Mouse (Mus musculus): ENCODE data around the gene Fndc3b. TPM values are rescaled to one million over a fixed set of nuclear protein-coding genes. Genes with fewer than 3 reads are reported as not detected.

Fndc3b gene
- polyA plus RNA-seq, 1 experiment from 2014 or later: 14.9 TPM

DNA sequence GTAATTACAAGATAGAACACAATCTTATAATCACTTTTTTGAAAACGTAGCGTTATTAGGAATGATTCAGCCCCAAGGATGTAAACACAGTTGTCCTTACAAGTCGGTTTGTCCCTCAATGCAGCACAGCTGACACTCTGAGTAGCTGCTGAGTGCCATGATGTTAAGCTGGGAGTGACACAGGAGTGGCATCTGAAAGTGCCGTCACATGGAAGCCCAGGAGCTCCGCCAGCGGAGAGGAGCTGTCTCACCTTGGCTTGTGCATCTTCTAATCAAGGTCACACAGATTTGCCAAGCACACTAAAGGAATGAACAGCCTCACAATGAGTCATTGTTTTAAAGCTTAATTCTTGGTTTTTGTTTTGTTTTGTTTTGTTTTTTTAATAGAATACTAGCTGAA is 68.7 kb downstream of the Fndc3b start:
- ATAC-seq: no peak
- DNase-seq: no peak
- Histone ChIP-seq H3K9me3 (ENCODE audit: low read length) (no peaks in the 10 kb centered on the region), H3K9ac (replicated peaks) (no peak overlapping the region), H3K36me3 (replicated peaks; ENCODE audit: insufficient read depth, low read length) (peaks cover 28% of the 10 kb centered on the region), H3K27ac (ENCODE audit: low read depth) (no peak overlapping the region), H3K4me1 (ENCODE audit: insufficient read depth) (peaks cover 10% of the 10 kb centered on the region), H3K4me2 (ENCODE audit: low read depth, low read length) (no peak overlapping the region), H3K27me3 (ENCODE audit: insufficient read depth, low read length) (no peaks in the 10 kb centered on the region), H3K4me3 (ENCODE audit: low read depth, low read length) (no peak overlapping the region)
- TF ChIP-seq CTCF (IDR thresholded peaks at IDR 0.05; ENCODE audit: low read depth) (no peak), EP300 (IDR thresholded peaks at IDR 0.05; ENCODE audit: low read depth) (no peak)
- WGBS (ENCODE audit: insufficient replicate concordance): 81% methylated on average over 6 of the region's 6 CpGs

DNA sequence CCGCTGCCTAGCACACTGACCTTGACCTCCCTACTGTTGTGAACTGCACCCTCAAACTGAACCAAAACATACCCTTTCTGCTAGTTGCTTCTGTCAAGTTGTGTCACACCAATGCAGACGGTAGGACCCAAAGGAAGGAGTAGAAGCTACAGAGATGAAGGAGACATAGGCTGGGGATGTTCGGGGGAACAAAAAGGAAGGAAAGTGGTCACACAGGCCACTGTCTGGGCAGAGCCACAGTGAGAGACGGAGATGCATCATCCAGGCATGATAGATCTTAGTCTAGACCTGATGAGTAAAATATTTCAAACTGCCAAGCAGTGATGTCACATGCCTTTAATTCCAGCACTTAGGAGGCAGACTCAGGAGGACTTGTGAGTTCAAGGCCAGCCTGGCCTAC is 71.4 kb downstream of the Fndc3b start:
- WGBS (ENCODE audit: insufficient replicate concordance): 70% methylated on average over 4 of the region's 4 CpGs
- peaks cover 28% of the 10 kb centered on the region for H3K36me3 ChIP-seq (replicated peaks; ENCODE audit: insufficient read depth, low read length)
- no peaks in the 10 kb centered on the region for H3K9me3 ChIP-seq (ENCODE audit: low read length)
- H3K9ac ChIP-seq (replicated peaks): no peak overlapping the region
- no peak overlapping the region for H3K27ac ChIP-seq (ENCODE audit: low read depth)
- no peaks in the 10 kb centered on the region for H3K27me3 ChIP-seq (ENCODE audit: insufficient read depth, low read length)
- no peak for DNase-seq
- no peak overlapping the region for H3K4me2 ChIP-seq (ENCODE audit: low read depth, low read length)
- H3K4me3 ChIP-seq (ENCODE audit: low read depth, low read length): no peak overlapping the region
- TF ChIP-seq CTCF (IDR thresholded peaks at IDR 0.05; ENCODE audit: low read depth): no peak
- TF ChIP-seq EP300 (IDR thresholded peaks at IDR 0.05; ENCODE audit: low read depth): no peak
- peak; percentile 49; the same call in 1 of the 2 replicates for ATAC-seq
- H3K4me1 ChIP-seq (ENCODE audit: insufficient read depth): 0 out of 2 replicates have a peak, but pooled peaks cover 3% of the 10 kb centered on the region

DNA sequence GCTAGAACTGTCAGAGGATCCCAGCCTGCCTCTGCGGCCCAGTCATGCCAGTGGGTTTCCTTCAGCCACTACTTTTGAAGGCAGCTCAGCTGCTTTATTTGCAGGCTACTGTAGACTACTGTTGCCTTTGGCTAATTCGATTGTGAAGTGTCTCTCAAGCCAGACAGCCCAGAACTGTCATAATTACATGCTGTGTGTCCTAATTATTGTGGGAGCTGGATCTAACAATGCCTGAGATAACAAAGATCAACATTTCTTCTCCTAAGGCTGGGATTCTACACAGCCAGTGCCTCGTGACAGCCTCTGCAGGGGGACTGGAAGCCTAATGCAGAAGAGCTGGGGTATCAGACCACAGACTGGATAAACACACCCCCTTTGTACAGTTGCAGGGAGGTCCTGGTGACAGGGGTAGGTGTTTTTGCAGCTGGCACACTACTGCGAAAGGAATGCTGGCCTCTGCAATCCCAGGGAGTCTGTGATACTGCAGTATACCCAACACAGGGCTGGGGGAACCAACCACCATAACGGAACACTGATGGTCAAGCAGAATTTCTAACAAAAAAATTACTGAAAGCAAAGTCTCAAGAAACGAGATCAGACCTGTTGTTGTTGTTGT is 74.0 kb downstream of the Fndc3b start:
- DNase-seq (no peak), ATAC-seq (no peak)
- no peak overlapping the region for H3K4me3 ChIP-seq (ENCODE audit: low read depth, low read length)
- WGBS (ENCODE audit: insufficient replicate concordance): 71% methylated on average over 6 of the region's 6 CpGs
- H3K4me1 ChIP-seq (ENCODE audit: insufficient read depth): peaks cover 8% of the 10 kb centered on the region
- no peaks in the 10 kb centered on the region for H3K9me3 ChIP-seq (ENCODE audit: low read length)
- no peak overlapping the region for H3K4me2 ChIP-seq (ENCODE audit: low read depth, low read length)
- H3K27ac ChIP-seq (ENCODE audit: low read depth): no peak overlapping the region
- no peak for TF ChIP-seq CTCF (IDR thresholded peaks at IDR 0.05; ENCODE audit: low read depth)
- TF ChIP-seq EP300 (IDR thresholded peaks at IDR 0.05; ENCODE audit: low read depth): no peak
- H3K36me3 ChIP-seq (replicated peaks; ENCODE audit: insufficient read depth, low read length): peaks cover 29% of the 10 kb centered on the region
- no peaks in the 10 kb centered on the region for H3K27me3 ChIP-seq (ENCODE audit: insufficient read depth, low read length)
- H3K9ac ChIP-seq (replicated peaks): no peak overlapping the region

DNA sequence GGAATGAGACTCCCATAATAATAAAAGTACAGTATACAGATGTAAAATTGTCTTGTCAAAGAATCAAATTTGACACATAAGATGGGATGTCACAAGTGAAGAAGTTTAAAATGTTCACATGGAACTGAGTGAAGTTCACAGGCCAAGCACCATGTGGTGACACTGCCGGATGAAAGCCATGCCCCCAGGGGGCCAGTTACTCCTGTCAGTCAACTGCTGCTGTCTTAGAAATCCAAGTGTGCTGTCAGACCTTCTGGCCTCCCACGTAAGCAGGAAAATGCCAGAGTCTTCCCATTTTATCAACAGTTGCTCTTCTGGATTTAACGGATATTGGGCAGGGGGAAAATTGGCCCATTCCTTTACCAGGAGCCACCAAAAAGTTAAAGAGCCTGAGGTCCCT is 75.3 kb downstream of the Fndc3b start:
- TF ChIP-seq EP300 (IDR thresholded peaks at IDR 0.05; ENCODE audit: low read depth) (no peak), CTCF (IDR thresholded peaks at IDR 0.05; ENCODE audit: low read depth) (no peak)
- no peak overlapping the region for H3K4me2 ChIP-seq (ENCODE audit: low read depth, low read length)
- peaks cover 8% of the 10 kb centered on the region for H3K4me1 ChIP-seq (ENCODE audit: insufficient read depth)
- H3K36me3 ChIP-seq (replicated peaks; ENCODE audit: insufficient read depth, low read length): peaks cover 16% of the 10 kb centered on the region
- H3K27ac ChIP-seq (ENCODE audit: low read depth): no peak overlapping the region
- no peak overlapping the region for H3K4me3 ChIP-seq (ENCODE audit: low read depth, low read length)
- H3K9ac ChIP-seq (replicated peaks): no peak overlapping the region
- WGBS (ENCODE audit: insufficient replicate concordance): 60% methylated on average over 3 of the region's 3 CpGs
- ATAC-seq: no peak
- no peaks in the 10 kb centered on the region for H3K27me3 ChIP-seq (ENCODE audit: insufficient read depth, low read length)
- H3K9me3 ChIP-seq (ENCODE audit: low read length): no peaks in the 10 kb centered on the region
- DNase-seq: no peak

DNA sequence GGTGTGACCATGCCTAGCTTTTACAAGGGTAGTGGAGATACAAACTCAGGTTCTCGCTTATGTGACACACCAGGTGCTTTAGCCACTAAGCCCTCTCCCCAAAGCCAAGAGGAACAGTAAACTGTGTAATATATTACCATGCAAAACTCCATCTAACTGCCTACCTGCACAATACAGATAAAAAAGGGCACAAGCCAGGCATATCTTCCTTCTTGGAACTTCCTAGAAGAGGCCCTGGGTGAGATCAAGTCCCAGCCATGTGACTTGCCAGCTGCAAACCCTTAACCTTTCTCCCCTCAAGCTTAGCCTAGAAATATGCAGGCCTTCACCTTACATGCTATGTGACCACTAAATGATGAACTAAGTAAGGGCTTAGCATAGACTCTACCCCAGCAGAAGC is 78.2 kb downstream of the Fndc3b start:
- H3K27ac ChIP-seq (ENCODE audit: low read depth): no peak overlapping the region
- no peaks in the 10 kb centered on the region for H3K27me3 ChIP-seq (ENCODE audit: insufficient read depth, low read length)
- DNase-seq: no peak
- 74% methylated on average over 1 of the region's 1 CpGs for WGBS (ENCODE audit: insufficient replicate concordance)
- no peak for ATAC-seq
- no peak overlapping the region for H3K4me2 ChIP-seq (ENCODE audit: low read depth, low read length)
- H3K4me1 ChIP-seq (ENCODE audit: insufficient read depth): peaks cover 8% of the 10 kb centered on the region
- H3K36me3 ChIP-seq (replicated peaks; ENCODE audit: insufficient read depth, low read length): peaks cover 12% of the 10 kb centered on the region; the same call in 1 of the 2 replicates
- peak; percentile 21; the same call in 1 of the 2 replicates for TF ChIP-seq EP300 (IDR thresholded peaks at IDR 0.05; ENCODE audit: low read depth)
- no peak for TF ChIP-seq CTCF (IDR thresholded peaks at IDR 0.05; ENCODE audit: low read depth)
- H3K9me3 ChIP-seq (ENCODE audit: low read length): no peaks in the 10 kb centered on the region
- no peak overlapping the region for H3K4me3 ChIP-seq (ENCODE audit: low read depth, low read length)
- H3K9ac ChIP-seq (replicated peaks): no peak overlapping the region

DNA sequence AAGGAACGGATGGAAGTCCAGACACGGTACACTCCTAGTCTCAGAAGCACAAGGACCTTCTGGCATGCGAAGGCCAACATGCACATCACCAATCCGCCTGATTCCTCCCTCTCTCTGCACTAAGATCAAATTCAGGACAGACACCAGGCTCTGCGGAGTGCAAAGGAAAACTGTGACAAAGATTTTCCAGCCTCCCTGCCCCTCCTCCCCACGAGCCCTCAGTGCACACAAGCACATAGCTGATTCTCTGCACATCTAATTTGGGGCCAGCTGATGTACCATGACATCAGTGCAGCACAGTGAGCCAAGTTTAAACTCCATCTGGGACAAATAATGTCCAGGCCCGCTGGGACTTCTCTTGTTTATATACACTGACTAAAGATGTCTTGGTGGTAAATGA is 80.0 kb downstream of the Fndc3b start:
- WGBS (ENCODE audit: insufficient replicate concordance): 82% methylated on average over 7 of the region's 7 CpGs
- no peak for TF ChIP-seq EP300 (IDR thresholded peaks at IDR 0.05; ENCODE audit: low read depth)
- no peak for TF ChIP-seq CTCF (IDR thresholded peaks at IDR 0.05; ENCODE audit: low read depth)
- ATAC-seq: no peak

More for the DNA sequence above, 80.0 kb downstream of the Fndc3b start:
- Histone ChIP-seq H3K4me3 (ENCODE audit: low read depth, low read length) (no peak overlapping the region), H3K9me3 (ENCODE audit: low read length) (no peaks in the 10 kb centered on the region), H3K9ac (replicated peaks) (no peak overlapping the region), H3K36me3 (replicated peaks; ENCODE audit: insufficient read depth, low read length) (peaks cover 13% of the 10 kb centered on the region; the same call in 1 of the 2 replicates), H3K27me3 (ENCODE audit: insufficient read depth, low read length) (no peaks in the 10 kb centered on the region), H3K4me1 (ENCODE audit: insufficient read depth) (peaks cover 14% of the 10 kb centered on the region), H3K4me2 (ENCODE audit: low read depth, low read length) (no peak overlapping the region), H3K27ac (ENCODE audit: low read depth) (no peak overlapping the region)
- DNase-seq: no peak

All from liver, postnatal 0 days (tissue).